Mouse (Mus musculus) testis, adult 2 months (tissue): ENCODE measurements around the gene Tmem269.

ENCODE experiments used
- CTCF ChIP-seq: fragments of 200-500 bp; IDR thresholded peaks from 2 replicates; pipeline ENCODE4 v1.5.1; 2012; ENCODE audit warnings: low read depth, mild to moderate bottlenecking, inconsistent platforms, low read length, moderate library complexity; ENCODE audit not compliant: control insufficient read depth, insufficient read depth, insufficient replicate concordance
- POLR2A ChIP-seq: fragments of 200-500 bp; IDR thresholded peaks from 2 replicates; pipeline ENCODE4 v1.6.1; 2012; ENCODE audit warnings: low read depth, mild to moderate bottlenecking, inconsistent platforms, low read length, moderate library complexity; ENCODE audit not compliant: control insufficient read depth

GRCm38 (mm10) chr4:119266606-119267005 is 48.6 kb upstream of the Tmem269 start:
- TF ChIP-seq CTCF (no peak), POLR2A (no peak)
